Mouse (Mus musculus): ENCODE measurements at regions not wholly inside any gene's neighbourhood (a gene's known extent, or its start where the extent isn't known, plus 50 kb on each side); places are given as distances from the start of the nearest gene placed in this dataset.
"Not testable (repeated sequence)": the region's sequence is repeated elsewhere in the genome, so short reads cannot be mapped to it uniquely, and the experiment has no call there.

DNA sequence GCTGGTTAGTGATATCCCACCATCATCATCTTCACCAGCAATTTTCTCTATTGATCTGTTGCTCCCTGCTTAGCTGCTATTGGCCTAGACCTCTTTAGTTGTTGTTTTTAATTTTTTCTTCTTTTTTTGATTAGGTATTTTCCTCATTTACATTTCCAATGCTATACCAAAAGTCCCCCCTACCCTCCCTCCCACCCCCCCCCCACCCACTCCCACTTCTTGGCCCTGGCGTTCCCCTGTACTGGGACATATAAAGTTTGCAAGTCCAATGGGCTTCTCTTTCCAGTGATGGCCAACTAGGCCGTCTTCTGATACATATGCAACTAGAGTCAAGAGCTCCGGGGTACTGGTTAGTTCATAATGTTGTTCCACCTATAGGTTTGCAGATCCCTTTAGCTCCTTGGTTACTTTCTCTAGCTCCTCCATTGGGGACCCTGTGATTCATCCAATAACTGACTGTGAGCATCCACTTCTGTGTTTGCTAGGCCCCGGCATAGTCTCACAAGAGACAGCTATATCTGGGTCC, 386.7 kb upstream of the Pcdh10 start:
- not testable (repeated sequence) for H3K4me1 ChIP-seq (ENCODE audit: control insufficient read depth, insufficient read depth, low read length); H3K27ac ChIP-seq (ENCODE audit: low read length); H3K27me3 ChIP-seq (ENCODE audit: control insufficient read depth, insufficient read depth, low read length); H3K36me3 ChIP-seq (ENCODE audit: control insufficient read depth, insufficient read depth, low read length); H3K4me2 ChIP-seq (ENCODE audit: low read depth, low read length); H3K9me3 ChIP-seq (replicated peaks; ENCODE audit: control insufficient read depth, low read length); H3K4me3 ChIP-seq (replicated peaks; ENCODE audit: low read length); H3K9ac ChIP-seq (ENCODE audit: low read length)
- ATAC-seq (ENCODE audit: insufficient read depth, low FRiP score), result peak; percentile 58; the same call in 1 of the 2 replicates
- 89% methylated on average over 4 of the region's 4 CpGs for WGBS
